Mouse (Mus musculus) neutrophil, adult 5-6 weeks (primary cell): ENCODE measurements around the gene Ece1. TPM values are rescaled to one million over a fixed set of nuclear protein-coding genes. Genes with fewer than 3 reads are reported as not detected.

Experiments used
- ATAC-seq: fragments of 151-379, 151-347 bp; 2 replicates; pipeline ENCODE4 v1.8.0; 2017; ENCODE audit warnings: mild to moderate bottlenecking, moderate TSS enrichment; ENCODE audit not compliant: insufficient number of reproducible peaks, poor library complexity, low FRiP score, severe bottlenecking; ENCODE audit errors: extremely low read depth
- total RNA-seq: library from RNA; stranded (forward); fragments of 200-1000 nt; gene quantifications from 2 replicates; pipeline ENCODE4 v1.2.3, GENCODE M21; 2017

Gene Ece1
- total RNA-seq, 1 experiment from 2014 or later: 5.7 TPM

GRCm38 (mm10) chr4:137907979-137908378 lies 45.9 kb downstream of the Ece1 start:
- ATAC-seq: no peak

- ATAC-seq: no peak
Measured at GRCm38 (mm10) chr4:137908489-137908888, 46.5 kb downstream of the Ece1 start.

- ATAC-seq: no peak
Measured at GRCm38 (mm10) chr4:137908915-137909314, 46.9 kb downstream of the Ece1 start.

- no peak for ATAC-seq
Measured at GRCm38 (mm10) chr4:137909471-137909870, 47.4 kb downstream of the Ece1 start.

GRCm38 (mm10) chr4:137910382-137911009 lies 48.5 kb downstream of the Ece1 start:
- ATAC-seq: no peak

GRCm38 (mm10) chr4:137911657-137912056 lies 49.6 kb downstream of the Ece1 start:
- no peak for ATAC-seq

GRCm38 (mm10) chr4:137912768-137913305 lies 50.8 kb downstream of the Ece1 start:
- ATAC-seq: no peak

- peak; percentile 24; the same call in 1 of the 2 replicates for ATAC-seq
Measured at GRCm38 (mm10) chr4:137913321-137914057, 51.5 kb downstream of the Ece1 start.

GRCm38 (mm10) chr4:137917591-137917990 lies 55.6 kb downstream of the Ece1 start:
- no peak for ATAC-seq

GRCm38 (mm10) chr4:137918559-137918958 lies 56.5 kb downstream of the Ece1 start:
- no peak for ATAC-seq

- no peak for ATAC-seq
Measured at GRCm38 (mm10) chr4:137919116-137919515, 57.1 kb downstream of the Ece1 start.

GRCm38 (mm10) chr4:137920005-137920404 lies 58.0 kb downstream of the Ece1 start:
- ATAC-seq: no peak

- ATAC-seq: no peak
Measured at GRCm38 (mm10) chr4:137920500-137920961, 58.5 kb downstream of the Ece1 start.

GRCm38 (mm10) chr4:137921510-137921909 lies 59.5 kb downstream of the Ece1 start:
- ATAC-seq: no peak

GRCm38 (mm10) chr4:137923052-137923451 lies 61.0 kb downstream of the Ece1 start:
- ATAC-seq: no peak

- no peak for ATAC-seq
Measured at GRCm38 (mm10) chr4:137925176-137925575, 63.1 kb downstream of the Ece1 start.

- ATAC-seq: no peak
Measured at GRCm38 (mm10) chr4:137926161-137926560, 64.1 kb downstream of the Ece1 start.

GRCm38 (mm10) chr4:137927136-137927535 lies 65.1 kb downstream of the Ece1 start:
- ATAC-seq: no peak

GRCm38 (mm10) chr4:137927741-137928535 lies 65.9 kb downstream of the Ece1 start:
- no peak for ATAC-seq
